Mouse (Mus musculus): ENCODE measurements around the gene Nphs1.

DNA sequence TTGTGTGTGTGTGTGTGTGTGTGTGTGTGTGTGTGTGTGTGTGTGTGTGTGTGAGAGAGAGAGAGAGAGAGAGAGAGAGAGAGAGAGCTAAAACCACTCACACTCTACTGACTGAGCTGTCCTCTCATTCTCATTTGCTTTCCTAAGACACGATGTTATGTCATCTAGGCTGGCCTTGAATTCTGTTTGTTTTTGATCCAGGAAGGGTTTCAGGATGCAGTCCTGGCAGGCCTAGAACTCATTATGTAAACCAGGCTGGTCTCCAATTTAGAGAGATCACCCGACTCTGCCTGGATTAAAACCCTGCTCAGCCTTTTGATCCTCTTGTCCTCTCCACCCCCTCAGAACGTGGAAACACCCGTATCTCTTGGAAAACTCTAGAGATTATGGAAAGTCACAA is 5.9 kb downstream of the Nphs1 start:
- TF ChIP-seq GATA1 (IDR thresholded peaks at IDR 0.05; ENCODE audit: borderline replicate concordance, low read length), result no peak
- TF ChIP-seq FLI1 (IDR thresholded peaks at IDR 0.05; ENCODE audit: low read length), result no peak

Measured in megakaryocyte, embryonic 14.5 days (primary cell).